Mouse (Mus musculus) liver, adult (tissue): ENCODE measurements around the gene Clec2e.

Experiments
- GATA4 ChIP-seq: IDR thresholded peaks from 2 replicates; pipeline ENCODE4 v1.6.1; 2014; ENCODE audit warnings: mild to moderate bottlenecking, low read length; ENCODE audit not compliant: insufficient replicate concordance

Gene Clec2e

DNA sequence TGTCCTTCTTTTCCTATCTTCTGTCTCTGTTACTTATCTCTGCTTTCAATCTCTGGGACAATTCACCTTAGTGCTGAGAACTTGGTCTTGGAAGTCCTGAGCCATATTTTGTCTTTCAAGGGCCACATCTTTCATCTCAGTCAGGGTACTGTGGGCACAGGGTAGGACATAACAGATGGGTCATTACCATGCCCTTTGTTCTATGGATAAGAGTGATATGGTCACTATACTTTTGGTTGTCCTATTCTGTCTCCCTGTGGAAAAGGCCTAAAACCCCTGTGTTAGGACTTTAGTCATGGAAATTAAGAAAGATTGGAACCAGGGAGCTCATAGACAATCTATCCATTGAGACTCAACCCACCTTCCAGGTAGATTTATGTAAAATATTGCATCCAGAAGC, 34.2 kb downstream of the Clec2e start:
- no peak for TF ChIP-seq GATA4

DNA sequence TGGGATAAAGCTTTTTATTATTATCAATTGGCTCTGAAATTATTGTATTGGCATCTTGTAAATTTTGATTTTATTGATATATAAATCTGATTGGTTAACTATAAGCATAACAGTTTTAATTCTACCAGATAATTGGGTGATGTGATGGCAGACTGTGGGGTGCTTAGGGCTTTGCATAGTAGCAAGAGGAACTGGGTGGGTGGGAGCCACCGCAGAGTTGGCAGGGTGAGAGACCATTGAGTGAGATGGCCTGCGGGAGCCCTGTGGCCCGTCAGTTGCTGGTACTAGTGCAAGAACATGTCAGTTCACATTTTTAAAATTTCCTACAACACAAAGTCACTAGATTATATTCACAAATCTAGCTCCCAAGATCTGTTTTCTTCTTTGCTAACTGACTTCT, 34.9 kb downstream of the Clec2e start:
- TF ChIP-seq GATA4 = no peak

DNA sequence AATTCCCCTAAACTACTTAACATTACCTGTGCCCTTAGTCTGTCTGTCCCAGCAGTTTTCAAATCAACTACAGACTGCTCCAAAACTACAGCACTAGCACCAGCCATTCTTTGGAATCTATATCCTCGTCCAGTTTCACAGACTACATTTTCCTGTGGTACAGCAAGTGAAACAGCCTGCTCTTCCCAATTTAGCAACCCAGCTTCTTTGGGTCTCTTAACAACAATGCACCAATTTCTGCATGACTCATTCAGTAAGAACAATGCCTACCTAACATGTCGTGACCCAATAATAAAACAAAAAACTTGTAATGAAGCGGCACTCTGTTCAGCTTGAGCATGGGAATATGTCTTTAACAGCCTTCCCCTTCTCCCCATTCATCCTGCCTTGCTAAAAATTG, 35.3 kb downstream of the Clec2e start:
- no peak for TF ChIP-seq GATA4

DNA sequence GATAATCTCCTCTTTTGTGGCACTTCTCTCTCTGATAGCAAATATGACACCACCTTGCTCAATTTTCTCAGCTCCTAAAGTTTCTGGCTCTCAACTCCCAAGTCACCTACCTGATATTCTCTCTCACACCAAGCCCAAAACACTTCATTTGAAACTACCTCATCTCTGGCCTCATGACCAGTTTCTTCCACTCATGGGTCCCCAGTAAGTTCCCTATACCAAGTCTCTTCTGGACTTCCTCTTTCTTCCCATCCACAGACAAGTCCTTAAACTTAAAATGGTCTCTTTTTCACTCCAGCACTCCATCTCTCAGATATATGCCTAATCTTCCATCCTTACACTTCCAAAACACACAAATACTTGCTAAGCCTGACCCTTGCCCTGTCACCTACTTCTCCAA, 42.7 kb downstream of the Clec2e start:
- TF ChIP-seq GATA4 = no peak

DNA sequence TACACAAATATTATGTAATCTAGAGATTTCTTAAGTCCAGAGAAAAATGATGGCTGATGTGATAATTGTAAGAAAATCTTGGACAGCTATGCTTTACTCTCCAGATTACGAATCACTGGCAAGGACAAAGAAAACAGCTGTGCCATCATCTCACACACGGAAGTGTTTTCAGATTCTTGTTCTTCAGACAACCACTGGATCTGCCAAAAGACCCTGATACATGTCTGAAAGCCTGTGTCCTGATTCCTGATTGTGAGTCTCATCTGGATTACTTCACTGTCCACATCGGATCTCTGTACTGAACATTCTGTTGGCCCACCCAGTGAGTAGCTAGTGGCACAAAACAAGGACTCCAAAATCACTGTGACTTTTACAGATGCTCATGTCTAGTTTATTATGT, 44.5 kb downstream of the Clec2e start:
- no peak for TF ChIP-seq GATA4

DNA sequence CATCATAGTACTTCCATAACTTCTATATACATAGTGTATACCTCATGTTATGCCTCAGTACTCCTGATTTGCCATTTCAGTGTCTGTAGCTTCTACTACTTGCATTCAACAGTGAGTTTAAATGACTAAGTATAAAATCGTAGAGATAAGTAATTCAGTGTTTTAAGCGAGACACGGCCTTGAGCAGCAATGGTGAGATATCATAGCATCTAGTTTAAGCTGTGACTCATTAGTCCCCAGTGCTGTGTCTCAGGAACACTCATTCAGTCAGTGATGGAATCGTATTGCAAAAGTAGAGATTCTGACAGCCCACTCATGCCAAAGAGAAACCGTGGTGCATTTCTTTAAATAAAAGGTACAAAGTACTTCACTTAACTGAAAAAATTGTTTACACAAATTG, 49.0 kb downstream of the Clec2e start:
- no peak for TF ChIP-seq GATA4

DNA sequence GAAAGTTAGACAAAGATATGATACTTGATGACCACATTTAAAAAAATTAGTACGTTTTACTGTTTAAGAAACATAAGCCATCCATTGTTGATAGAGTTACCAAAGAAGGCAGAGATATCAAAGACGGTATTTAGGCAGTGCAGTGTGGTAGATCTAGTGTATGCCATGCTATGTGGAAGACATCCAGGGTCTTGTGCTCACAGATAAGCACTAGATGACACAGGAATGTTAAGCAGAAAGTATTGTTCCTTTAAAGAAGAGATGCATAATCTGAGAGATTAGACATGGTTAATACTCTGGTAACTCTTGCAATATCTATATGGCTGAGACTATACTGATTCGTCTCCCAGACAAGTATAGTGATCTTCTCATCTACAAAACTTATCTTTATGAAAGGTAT, 49.6 kb downstream of the Clec2e start:
- TF ChIP-seq GATA4 = no peak

DNA sequence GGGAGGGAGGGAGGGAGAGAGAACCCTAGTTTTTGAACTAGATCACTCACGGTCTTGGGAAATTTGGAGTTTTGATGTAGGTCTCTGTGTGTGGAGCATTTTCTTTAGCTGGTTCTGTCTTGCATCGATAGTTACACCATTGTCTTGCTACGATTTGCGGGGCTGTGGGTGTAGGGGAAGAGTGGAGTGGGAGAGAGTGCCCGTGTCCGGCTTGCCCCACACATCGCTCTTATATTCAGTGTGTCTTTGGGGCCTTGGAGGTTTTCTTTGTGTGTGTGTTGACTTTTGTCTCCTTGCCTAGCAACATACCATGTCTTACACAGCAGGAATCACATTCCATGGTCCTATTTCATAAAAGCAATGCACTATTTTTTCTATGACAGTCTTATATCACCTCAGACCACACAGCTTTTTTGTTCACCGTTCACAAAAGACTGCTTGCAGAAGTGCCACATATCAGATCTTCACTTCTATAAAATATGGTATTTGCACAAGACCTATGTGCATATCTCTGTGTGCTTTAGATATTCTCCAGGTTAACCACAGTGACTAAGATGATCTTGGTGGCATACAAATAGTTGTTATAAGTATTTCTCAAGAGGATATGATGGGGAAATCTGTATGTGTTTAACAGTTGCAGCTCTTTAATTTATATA, 51.0 kb downstream of the Clec2e start:
- TF ChIP-seq GATA4 = no peak

DNA sequence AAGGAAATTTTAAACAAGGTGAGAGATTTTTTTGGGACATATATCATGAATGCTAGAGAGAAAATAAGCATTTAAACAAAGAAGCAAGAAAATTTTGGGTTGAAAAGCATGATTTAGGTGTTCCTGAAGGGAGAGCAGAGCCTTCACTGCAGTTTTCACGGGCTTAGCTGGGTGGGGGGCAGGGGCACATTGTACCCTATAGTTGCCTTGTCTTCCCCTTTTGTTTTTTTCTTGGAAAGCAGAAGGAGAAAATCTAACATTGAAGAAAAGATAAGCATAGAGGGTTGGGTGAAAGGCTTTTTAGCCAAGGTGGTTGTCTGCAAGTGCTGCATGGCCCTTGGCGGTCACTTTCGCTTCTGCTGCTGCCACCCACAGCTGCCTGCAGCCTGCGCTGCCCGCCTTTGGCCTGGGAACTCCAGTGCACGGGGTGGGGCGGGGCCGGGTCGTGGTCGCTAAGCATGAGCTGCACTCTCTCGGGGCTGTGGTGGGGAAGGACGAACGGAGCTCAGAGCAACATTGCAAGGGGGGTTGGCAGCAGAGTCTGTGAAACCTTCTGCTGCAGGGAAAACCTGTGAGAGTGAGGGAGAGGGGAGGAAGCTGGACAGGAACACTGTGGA, 51.7 kb downstream of the Clec2e start:
- no peak for TF ChIP-seq GATA4

DNA sequence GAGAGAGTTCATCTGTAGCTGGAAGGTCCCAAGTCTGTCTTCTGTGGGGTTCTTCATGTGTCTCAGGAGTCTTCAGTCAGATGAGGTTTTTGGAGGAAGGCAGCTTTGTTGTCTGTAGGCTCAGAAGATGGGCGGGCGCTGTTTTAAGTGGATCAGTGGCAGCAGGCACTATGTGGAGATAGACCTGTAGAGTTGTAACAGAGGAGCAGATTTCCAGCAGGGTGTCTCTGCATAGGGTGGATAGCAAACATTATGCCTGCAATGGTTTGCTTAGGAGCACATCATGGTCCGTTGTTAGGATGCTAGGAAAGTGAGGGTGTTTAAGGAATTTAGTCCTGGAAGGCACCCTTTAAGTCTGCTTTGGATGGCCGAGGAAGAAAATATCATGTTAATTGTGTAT, 52.3 kb downstream of the Clec2e start:
- no peak for TF ChIP-seq GATA4

DNA sequence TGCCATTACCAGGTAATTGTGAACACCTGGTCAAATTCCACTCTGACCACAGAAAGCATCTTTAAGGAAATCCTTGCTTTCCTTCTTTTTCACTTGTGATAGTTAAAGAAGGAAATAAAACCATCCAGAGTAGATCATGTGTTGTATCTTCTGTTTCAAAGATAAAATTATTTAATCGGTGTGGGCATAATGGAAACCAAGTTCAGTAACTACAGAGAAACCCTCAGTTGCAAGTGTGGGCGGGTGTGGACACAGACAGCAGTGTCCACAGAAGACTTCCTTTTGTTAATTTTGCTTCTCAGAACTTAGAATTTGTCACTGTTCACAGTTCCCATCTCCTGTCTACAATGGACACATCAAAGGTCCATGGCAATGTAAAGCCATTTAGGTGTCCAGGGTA, 55.1 kb downstream of the Clec2e start, which contains the start of gene Klrb1f:
TSS of gene Klrb1f (plus strand) at position 301 of the 400 bp plus-strand sequence.
- TF ChIP-seq GATA4 = no peak

DNA sequence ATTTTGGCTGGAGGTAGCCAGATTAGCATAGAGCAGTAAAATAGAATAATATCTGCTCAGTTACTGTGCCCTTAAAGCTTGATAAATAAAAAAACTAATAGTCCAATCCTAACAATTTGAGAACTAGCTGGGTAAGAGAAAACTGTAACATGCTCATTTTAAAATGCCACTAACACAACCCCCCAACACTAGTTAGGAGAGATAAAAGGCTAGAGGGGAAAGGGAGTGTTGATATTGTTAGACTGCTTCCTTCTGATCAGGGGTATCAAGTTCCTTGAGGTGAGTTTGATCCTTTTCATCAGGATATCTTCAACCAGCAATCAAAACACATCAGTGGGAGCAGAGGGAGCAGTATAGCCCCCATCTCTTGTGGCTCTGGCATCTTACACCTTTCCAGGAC, 58.2 kb downstream of the Clec2e start:
- no peak for TF ChIP-seq GATA4
